Mouse (Mus musculus): ENCODE data around the gene Rap1gap. TPM values are rescaled to one million over a fixed set of nuclear protein-coding genes. Genes with fewer than 3 reads are reported as not detected.

Gene Rap1gap
- 19.5 TPM for polyA plus RNA-seq (2014; fragmentation: Illumina TruSeq; extraction: RNeasy Lipid Tissue Mini Kit (QIAGEN cat#74804); ENCODE audit: insufficient read depth, low read depth, low replicate concordance)

GRCm38 (mm10) chr4:137664433-137664979, at the start of gene Rap1gap:
Gene Rap1gap (plus strand): TSS chr4:137664726.

Other genes with a start within 250 kb of the Rap1gap start
- gene Cela3b, start 234.2 kb upstream of the Rap1gap start, polyA plus RNA-seq (2014; fragmentation: Illumina TruSeq; extraction: RNeasy Lipid Tissue Mini Kit (QIAGEN cat#74804); ENCODE audit: insufficient read depth, low read depth, low replicate concordance): not detected
- gene 1700013G24Rik, start 211.4 kb upstream of the Rap1gap start, polyA plus RNA-seq (2014; fragmentation: Illumina TruSeq; extraction: RNeasy Lipid Tissue Mini Kit (QIAGEN cat#74804); ENCODE audit: insufficient read depth, low read depth, low replicate concordance): not detected
- gene Hspg2, start 196.0 kb upstream of the Rap1gap start, polyA plus RNA-seq (2014; fragmentation: Illumina TruSeq; extraction: RNeasy Lipid Tissue Mini Kit (QIAGEN cat#74804); ENCODE audit: insufficient read depth, low read depth, low replicate concordance): 36.0 TPM
- not detected for gene Ldlrad2, start 90.2 kb upstream of the Rap1gap start, polyA plus RNA-seq (2014; fragmentation: Illumina TruSeq; extraction: RNeasy Lipid Tissue Mini Kit (QIAGEN cat#74804); ENCODE audit: insufficient read depth, low read depth, low replicate concordance)
- gene Usp48, start 71.0 kb upstream of the Rap1gap start, polyA plus RNA-seq (2014; fragmentation: Illumina TruSeq; extraction: RNeasy Lipid Tissue Mini Kit (QIAGEN cat#74804); ENCODE audit: insufficient read depth, low read depth, low replicate concordance): 28.4 TPM
- 2.0 TPM for gene Alpl, start 131.7 kb downstream of the Rap1gap start, polyA plus RNA-seq (2014; fragmentation: Illumina TruSeq; extraction: RNeasy Lipid Tissue Mini Kit (QIAGEN cat#74804); ENCODE audit: insufficient read depth, low read depth, low replicate concordance)
- gene Ece1, start 197.5 kb downstream of the Rap1gap start, polyA plus RNA-seq (2014; fragmentation: Illumina TruSeq; extraction: RNeasy Lipid Tissue Mini Kit (QIAGEN cat#74804); ENCODE audit: insufficient read depth, low read depth, low replicate concordance): 87.1 TPM

Data from lung, adult 10 weeks (tissue).